Mouse (Mus musculus) thymus, adult 2 months (tissue): ENCODE data around the gene Krt31.

Source experiments
- CTCF ChIP-seq: fragments of 200-500 bp; IDR thresholded peaks from 2 replicates; pipeline ENCODE4 v1.5.1; 2012; ENCODE audit warnings: mild to moderate bottlenecking, control low read depth, low read length, moderate library complexity, borderline replicate concordance; ENCODE audit not compliant: control insufficient read depth, poor library complexity, insufficient read depth; ENCODE audit errors: extremely low read depth
- POLR2A ChIP-seq: fragments of 200-500 bp; IDR thresholded peaks from 2 replicates; pipeline ENCODE4 v1.6.1; 2012; ENCODE audit warnings: mild to moderate bottlenecking, low read length, control low read depth, moderate library complexity; ENCODE audit not compliant: control insufficient read depth, poor library complexity, insufficient read depth; ENCODE audit errors: extremely low read depth

DNA sequence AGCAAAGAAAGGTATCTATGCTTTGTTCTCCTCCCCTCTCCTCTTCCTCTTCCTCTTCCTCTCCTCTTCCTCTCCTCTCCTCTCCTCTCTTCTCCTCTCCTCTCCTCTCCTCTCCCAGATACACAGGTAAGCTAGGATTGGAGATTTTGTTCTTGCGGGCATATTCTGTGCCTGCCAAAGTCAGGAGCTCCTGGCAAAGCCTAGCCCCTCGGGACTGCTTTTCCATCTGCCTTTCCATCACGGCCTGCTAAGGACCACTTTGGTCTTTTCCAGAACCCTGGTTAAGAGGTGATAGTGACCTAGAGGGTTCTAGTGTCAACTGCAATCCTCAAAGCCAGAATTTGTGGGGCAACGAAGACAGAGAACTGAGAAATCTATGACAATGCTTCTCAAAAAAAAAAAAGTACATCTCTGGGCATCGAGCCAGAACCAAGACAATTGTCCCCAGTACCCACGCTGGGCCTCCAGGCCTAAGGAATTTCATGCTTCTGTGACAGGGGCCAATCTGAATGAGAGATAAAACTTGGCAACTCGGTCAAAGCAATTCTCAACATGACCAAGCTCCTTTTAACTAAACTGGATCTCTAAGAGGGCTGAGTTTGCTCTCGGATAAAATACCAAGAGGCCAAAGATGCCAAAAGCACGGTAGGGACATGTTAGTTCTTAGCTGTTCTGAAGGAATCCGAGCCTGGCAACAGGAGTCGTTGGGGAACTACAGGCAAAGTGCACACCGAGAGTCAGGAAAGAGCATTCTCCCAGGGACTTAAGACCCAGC is 16.1 kb upstream of the Krt31 start:
- TF ChIP-seq POLR2A (no peak), CTCF (no peak)
